Mouse (Mus musculus) intestine, embryonic 16.5 days (tissue): ENCODE results near the gene Chrnb2. TPM values are rescaled to one million over a fixed set of nuclear protein-coding genes. Genes with fewer than 3 reads are reported as not detected.
"Not testable (repeated sequence)": the region's sequence is repeated elsewhere in the genome, so short reads cannot be mapped to it uniquely, and the experiment has no call there.

Source experiments
- ATAC-seq: fragments of 200-750 bp; cut with Nextera tagmentation; 2 replicates; pipeline ENCODE4 v1.8.0; 2017; ENCODE audit warnings: moderate TSS enrichment, moderate library complexity
- H3K27ac ChIP-seq: fragments of 300-500 bp; sonication (generic); 2 replicates; pipeline ENCODE4 v1.5.1; 2014; ENCODE audit warnings: mild to moderate bottlenecking, low read length
- H3K27me3 ChIP-seq: fragments of 300-500 bp; sonication (generic); replicated peaks from 2 replicates; pipeline ENCODE4 v1.6.1; 2014; ENCODE audit warnings: low read length, control low read depth, mixed read lengths; ENCODE audit not compliant: control insufficient read depth, insufficient read depth
- H3K36me3 ChIP-seq: fragments of 300-500 bp; sonication (generic); 2 replicates; pipeline ENCODE4 v1.6.1; 2014; ENCODE audit warnings: low read length, control low read depth; ENCODE audit not compliant: control insufficient read depth, insufficient read depth
- H3K4me1 ChIP-seq: fragments of 300-500 bp; sonication (generic); 2 replicates; pipeline ENCODE4 v1.6.1; 2014; ENCODE audit warnings: low read length, control low read depth, mixed read lengths; ENCODE audit not compliant: control insufficient read depth, insufficient read depth
- H3K4me2 ChIP-seq: fragments of 300-500 bp; sonication (generic); 2 replicates; pipeline ENCODE4 v1.6.1; 2014; ENCODE audit warnings: low read depth, low read length, control low read depth
- H3K4me3 ChIP-seq: fragments of 300-500 bp; sonication (generic); 2 replicates; pipeline ENCODE4 v1.5.1; 2014; ENCODE audit warnings: mild to moderate bottlenecking, low read length
- H3K9ac ChIP-seq: fragments of 300-500 bp; sonication (generic); 2 replicates; pipeline ENCODE4 v1.6.1; 2014; ENCODE audit warnings: low read depth, low read length
- H3K9me3 ChIP-seq: fragments of 300-500 bp; sonication (generic); 2 replicates; pipeline ENCODE4 v1.6.1; 2016; ENCODE audit warnings: low read length, control low read depth; ENCODE audit not compliant: control insufficient read depth
- WGBS: fragments of 180-500 bp; shearing (Covaris S2); extraction: QIAGEN DNeasy Blood & Tissue Kit; methylation state at CpG from one replicate; pipeline ENCODE4 v1.1.7; 2014; 5-methylcytosine and 5-hydroxymethylcytosine counted together
- polyA plus RNA-seq: library from polyadenylated mRNA; unstranded; fragments of >200 nt; fragmentation: Nextera tagmentation; extraction: Ambion mirVana; gene quantifications from 2 replicates; pipeline ENCODE4 v1.2.1, GENCODE M21; 2015

The Chrnb2 gene
- polyA plus RNA-seq, 1 experiment from 2014 or later: 1.5 TPM

- peak; percentile 67; the same call in 1 of the 2 replicates for ATAC-seq
- Histone ChIP-seq H3K4me1 (0 out of 2 replicates have a peak, but pooled peaks cover 5% of the 10 kb centered on the region), H3K36me3 (no peaks in the 10 kb centered on the region), H3K9me3 (no peaks in the 10 kb centered on the region), H3K27me3 (no peaks in the 10 kb centered on the region), H3K4me2 (no peak overlapping the region), H3K4me3 (no peak overlapping the region), H3K27ac (0 out of 2 replicates have a peak overlapping the region, but pooled peaks have one; percentile 5), H3K9ac (no peak overlapping the region)
- WGBS: 17% methylated on average over 3 of the region's 3 CpGs
These were observed 37.0 kb upstream of the Chrnb2 start for GRCm38 (mm10) chr3:89801507-89801847.

- Histone ChIP-seq H3K27me3 (no peaks in the 10 kb centered on the region), H3K27ac (no peak overlapping the region), H3K9me3 (no peaks in the 10 kb centered on the region), H3K9ac (no peak overlapping the region), H3K4me1 (0 out of 2 replicates have a peak, but pooled peaks cover 5% of the 10 kb centered on the region), H3K4me3 (no peak overlapping the region), H3K36me3 (no peaks in the 10 kb centered on the region), H3K4me2 (no peak overlapping the region)
- ATAC-seq: no peak
- WGBS: 68% methylated on average over 5 of the region's 5 CpGs
These were observed 36.5 kb upstream of the Chrnb2 start for GRCm38 (mm10) chr3:89800774-89801506.

GRCm38 (mm10) chr3:89800078-89800477, 35.6 kb upstream of the Chrnb2 start:
- H3K4me2 ChIP-seq, H3K4me1 ChIP-seq, H3K9ac ChIP-seq, H3K27ac ChIP-seq, ATAC-seq, H3K4me3 ChIP-seq, H3K9me3 ChIP-seq, H3K27me3 ChIP-seq, H3K36me3 ChIP-seq: not testable (repeated sequence)
- 58% methylated on average over 3 of the region's 3 CpGs for WGBS

- H3K9me3 ChIP-seq: no peaks in the 10 kb centered on the region
- H3K27me3 ChIP-seq: no peaks in the 10 kb centered on the region
- no peaks in the 10 kb centered on the region for H3K36me3 ChIP-seq
- peak overlapping the region; percentile 46 for H3K4me2 ChIP-seq
- no peak for ATAC-seq
- WGBS: 10% methylated on average over 13 of the region's 13 CpGs
- H3K27ac ChIP-seq: no peak overlapping the region
- 0 out of 2 replicates have a peak, but pooled peaks cover 5% of the 10 kb centered on the region for H3K4me1 ChIP-seq
- H3K9ac ChIP-seq: no peak overlapping the region
- H3K4me3 ChIP-seq: no peak overlapping the region
These were observed 35.0 kb upstream of the Chrnb2 start for GRCm38 (mm10) chr3:89799476-89799875.

GRCm38 (mm10) chr3:89798518-89798917, 34.1 kb upstream of the Chrnb2 start:
- ATAC-seq: no peak
- Histone ChIP-seq H3K27me3 (no peaks in the 10 kb centered on the region), H3K27ac (no peak overlapping the region), H3K36me3 (no peaks in the 10 kb centered on the region), H3K4me2 (no peak overlapping the region), H3K9me3 (no peaks in the 10 kb centered on the region), H3K9ac (no peak overlapping the region), H3K4me1 (0 out of 2 replicates have a peak, but pooled peaks cover 3% of the 10 kb centered on the region), H3K4me3 (no peak overlapping the region)
- WGBS: 75% methylated on average over 3 of the region's 3 CpGs

GRCm38 (mm10) chr3:89796358-89796757, 31.9 kb upstream of the Chrnb2 start:
- H3K4me1 ChIP-seq: no peaks in the 10 kb centered on the region
- ATAC-seq: no peak

GRCm38 (mm10) chr3:89795746-89796145, 31.3 kb upstream of the Chrnb2 start:
- Histone ChIP-seq H3K36me3 (no peaks in the 10 kb centered on the region), H3K9me3 (no peaks in the 10 kb centered on the region), H3K4me3 (no peak overlapping the region), H3K4me2 (no peak overlapping the region), H3K9ac (no peak overlapping the region), H3K27me3 (no peaks in the 10 kb centered on the region), H3K4me1 (no peaks in the 10 kb centered on the region), H3K27ac (no peak overlapping the region)
- ATAC-seq: no peak
- 67% methylated on average over 5 of the region's 5 CpGs for WGBS

More at GRCm38 (mm10) chr3:89796358-89796757, 31.9 kb upstream of the Chrnb2 start:
- 37% methylated on average over 4 of the region's 4 CpGs for WGBS
- Histone ChIP-seq H3K4me2 (no peak overlapping the region), H3K27ac (no peak overlapping the region), H3K4me3 (no peak overlapping the region), H3K36me3 (no peaks in the 10 kb centered on the region), H3K9me3 (no peaks in the 10 kb centered on the region), H3K9ac (no peak overlapping the region), H3K27me3 (no peaks in the 10 kb centered on the region)

- no peak overlapping the region for H3K9ac ChIP-seq
- H3K9me3 ChIP-seq: no peaks in the 10 kb centered on the region
- H3K4me3 ChIP-seq: no peak overlapping the region
- no peak overlapping the region for H3K4me2 ChIP-seq
- no peaks in the 10 kb centered on the region for H3K36me3 ChIP-seq
- H3K4me1 ChIP-seq: no peaks in the 10 kb centered on the region
- no peak overlapping the region for H3K27ac ChIP-seq
- no peak for ATAC-seq
- H3K27me3 ChIP-seq: no peaks in the 10 kb centered on the region
- WGBS: 59% methylated on average over 2 of the region's 2 CpGs
These were observed 30.2 kb upstream of the Chrnb2 start for GRCm38 (mm10) chr3:89794616-89795015.

- Histone ChIP-seq H3K27me3 (no peaks in the 10 kb centered on the region), H3K4me2 (no peak overlapping the region), H3K9me3 (no peaks in the 10 kb centered on the region), H3K27ac (no peak overlapping the region), H3K4me3 (no peak overlapping the region), H3K9ac (no peak overlapping the region), H3K36me3 (no peaks in the 10 kb centered on the region), H3K4me1 (no peaks in the 10 kb centered on the region)
- ATAC-seq: no peak
- WGBS: 78% methylated on average over 16 of the region's 16 CpGs
These were observed 24.4 kb upstream of the Chrnb2 start for GRCm38 (mm10) chr3:89788680-89789352.
